Mouse (Mus musculus): ENCODE data around the gene Runx3.

DNA sequence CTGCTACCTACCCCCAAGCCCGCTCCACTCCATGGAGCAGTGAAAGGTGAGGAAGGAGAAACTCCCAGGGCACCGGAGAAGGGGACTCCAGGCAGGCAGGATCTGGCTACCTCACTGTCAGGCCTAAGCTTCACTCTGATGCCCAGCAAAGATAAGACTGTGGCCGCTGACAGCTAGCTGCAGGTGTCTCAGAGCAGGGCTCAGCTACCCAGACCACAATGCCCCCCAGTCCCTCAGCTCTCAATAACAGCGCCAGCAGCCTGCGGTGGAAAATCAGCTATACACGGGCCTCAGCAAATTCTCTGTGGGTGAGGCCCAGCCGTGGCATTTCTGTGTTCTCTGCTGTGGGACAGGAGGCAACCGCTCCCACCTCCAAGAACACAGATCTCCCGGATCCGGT lies 16.2 kb downstream of the Runx3 start:
- no peak for TF ChIP-seq POLR2A (IDR thresholded peaks at IDR 0.05; ENCODE audit: control insufficient read depth, low read depth, low read length)
- no peak for TF ChIP-seq CTCF (IDR thresholded peaks at IDR 0.05; ENCODE audit: control insufficient read depth, insufficient read depth, insufficient replicate concordance, low read depth, low read length)

All from testis, adult 2 months (tissue).